Mouse (Mus musculus) erythroid progenitor cell, adult 5-6 weeks (primary cell): ENCODE results near the gene Dock6. TPM values are rescaled to one million over a fixed set of nuclear protein-coding genes. Genes with fewer than 3 reads are reported as not detected.
"Not testable (repeated sequence)": the region's sequence is repeated elsewhere in the genome, so short reads cannot be mapped to it uniquely, and the experiment has no call there.

Experiments used
- ATAC-seq: replicated peaks from 2 replicates; pipeline ENCODE4 v1.8.0; 2016; ENCODE audit warnings: moderate number of reproducible peaks, mild to moderate bottlenecking, moderate TSS enrichment, inconsistent platforms; ENCODE audit not compliant: poor library complexity, low FRiP score, severe bottlenecking
- total RNA-seq, 2 experiments: library from RNA; stranded (forward) in 1 of 2; stranded (reverse) in 1 of 2; fragments of 150-400 nt in 1 of 2; fragments of 186-747, 209-891 nt in 1 of 2; gene quantifications; 2 replicates each; pipeline versions ENCODE4 v1.2.3 to v1.2.4; 2015 to 2017; ENCODE audit warnings: low replicate concordance in 2 of 2

Gene Dock6
- 2.9 TPM in 1 of 2 replicates, not detected in the other for total RNA-seq (2015; ENCODE audit: low replicate concordance)
- total RNA-seq (2017; ENCODE audit: low replicate concordance), result 0.26 TPM in 1 of 2 replicates, not detected in the other

- ATAC-seq, result peak; percentile 47
Observed at GRCm38 (mm10) chr9:21852128-21853091, at the start of gene Dock6. TSS of gene Dock6 (minus strand) at chr9:21852635.

GRCm38 (mm10) chr9:21901223-21901820 lies 48.9 kb upstream of the Dock6 start:
- no peak for ATAC-seq

GRCm38 (mm10) chr9:21889229-21889628 lies 36.8 kb upstream of the Dock6 start:
- no peak for ATAC-seq

GRCm38 (mm10) chr9:21876601-21877000 lies 24.2 kb upstream of the Dock6 start:
- ATAC-seq, result no peak

GRCm38 (mm10) chr9:21872204-21872603 lies 19.8 kb upstream of the Dock6 start:
- no peak for ATAC-seq

GRCm38 (mm10) chr9:21870879-21871524 lies 18.6 kb upstream of the Dock6 start:
- peak; percentile 57; the same call in 1 of the 2 replicates for ATAC-seq

GRCm38 (mm10) chr9:21869290-21869689 lies 16.9 kb upstream of the Dock6 start:
- ATAC-seq, result 0 out of 2 replicates have a peak, but pooled peaks have one; percentile 44

GRCm38 (mm10) chr9:21867726-21868125 lies 15.3 kb upstream of the Dock6 start:
- no peak for ATAC-seq

GRCm38 (mm10) chr9:21866641-21867040 lies 14.2 kb upstream of the Dock6 start:
- no peak for ATAC-seq

- no peak for ATAC-seq
Observed at GRCm38 (mm10) chr9:21865673-21866398, 13.4 kb upstream of the Dock6 start.

GRCm38 (mm10) chr9:21862181-21862580 lies 9.7 kb upstream of the Dock6 start:
- ATAC-seq, result no peak

- not testable (repeated sequence) for ATAC-seq
Observed at GRCm38 (mm10) chr9:21860349-21860748, 7.9 kb upstream of the Dock6 start.

GRCm38 (mm10) chr9:21859606-21860005 lies 7.2 kb upstream of the Dock6 start:
- ATAC-seq, result no peak

- ATAC-seq, result no peak
Observed at GRCm38 (mm10) chr9:21858084-21858483, 5.6 kb upstream of the Dock6 start.

- no peak for ATAC-seq
Observed at GRCm38 (mm10) chr9:21857501-21857900, 5.1 kb upstream of the Dock6 start.

- ATAC-seq, result no peak
Observed at GRCm38 (mm10) chr9:21854894-21855293, 2.5 kb upstream of the Dock6 start.

GRCm38 (mm10) chr9:21853961-21854360 lies 1.5 kb upstream of the Dock6 start:
- ATAC-seq, result no peak

- no peak for ATAC-seq
Observed at GRCm38 (mm10) chr9:21851084-21851483, 1.4 kb downstream of the Dock6 start.
